Mouse (Mus musculus) myocyte (in vitro differentiated cells): ENCODE measurements around the gene Taf1b. TPM values are rescaled to one million over a fixed set of nuclear protein-coding genes. Genes with fewer than 3 reads are reported as not detected.
"Not testable (repeated sequence)": the region's sequence is repeated elsewhere in the genome, so short reads cannot be mapped to it uniquely, and the experiment has no call there.

Experiments used
- H3K27me3 ChIP-seq: one replicate; pipeline ENCODE4 v1.6.1; 2011; ENCODE audit not compliant: control insufficient read depth, insufficient read depth, insufficient read length
- H3K36me3 ChIP-seq: one replicate; pipeline ENCODE4 v1.6.1; 2011; ENCODE audit not compliant: control insufficient read depth, insufficient read depth
- H3K4me2 ChIP-seq: one replicate; pipeline ENCODE4 v1.6.1; 2011; ENCODE audit warnings: low read depth, control low read depth
- H3K4me3 ChIP-seq: one replicate; pipeline ENCODE4 v1.5.1; 2011; ENCODE audit warnings: mild to moderate bottlenecking, control low read depth, moderate library complexity
- H3K79me2 ChIP-seq: one replicate; pipeline ENCODE4 v1.6.1; 2011; ENCODE audit not compliant: control insufficient read depth, insufficient read depth
- H3ac ChIP-seq: one replicate; pipeline ENCODE4 v1.6.1; 2011; ENCODE audit not compliant: control insufficient read depth, insufficient read length
- CEBPB ChIP-seq: IDR thresholded peaks from 2 replicates; pipeline ENCODE4 v1.6.1; 2011; ENCODE audit warnings: mild to moderate bottlenecking, moderate library complexity; ENCODE audit not compliant: poor library complexity, insufficient read depth, severe bottlenecking
- E2F4 ChIP-seq: IDR thresholded peaks from one replicate; pipeline ENCODE4 v1.6.1; 2011; ENCODE audit warnings: mild to moderate bottlenecking, control low read depth, moderate library complexity; ENCODE audit not compliant: insufficient read depth
- MAX ChIP-seq: IDR thresholded peaks from one replicate; pipeline ENCODE4 v1.6.1; 2011; ENCODE audit warnings: low read depth, mild to moderate bottlenecking, control low read depth
- MYOD1 ChIP-seq, 3 experiments: IDR thresholded peaks; one replicate each; pipeline ENCODE4 v1.6.1; 2011; ENCODE audit warnings: control low read depth in 2 of 3, low read depth in 2 of 3, mild to moderate bottlenecking in 2 of 3, moderate library complexity in 1 of 3; ENCODE audit not compliant: insufficient read length in 2 of 3, control insufficient read depth in 1 of 3
- MYOG ChIP-seq, 3 experiments: IDR thresholded peaks; one replicate each; pipeline ENCODE4 v1.6.1; 2011; ENCODE audit warnings: control low read depth in 2 of 3, low read depth in 2 of 3, mild to moderate bottlenecking in 2 of 3; ENCODE audit not compliant: insufficient read length in 2 of 3, control insufficient read depth in 1 of 3, insufficient read depth in 1 of 3
- POLR2A ChIP-seq: IDR thresholded peaks from one replicate; pipeline ENCODE4 v1.6.1; 2011; ENCODE audit warnings: low read depth, mild to moderate bottlenecking, control low read depth, moderate library complexity; ENCODE audit not compliant: insufficient read length
- POLR2AphosphoS2 ChIP-seq: IDR thresholded peaks from one replicate; pipeline ENCODE4 v1.6.1; 2011; ENCODE audit warnings: low read depth, control low read depth; ENCODE audit not compliant: insufficient read length
- REST ChIP-seq: IDR thresholded peaks from one replicate; pipeline ENCODE4 v1.6.1; 2011; ENCODE audit warnings: mild to moderate bottlenecking, control low read depth, moderate library complexity; ENCODE audit not compliant: insufficient read depth, insufficient read length
- SRF ChIP-seq: IDR thresholded peaks from one replicate; pipeline ENCODE4 v1.6.1; 2011; ENCODE audit warnings: low read depth; ENCODE audit not compliant: control insufficient read depth, insufficient read length
- TCF12 ChIP-seq: IDR thresholded peaks from one replicate; pipeline ENCODE4 v1.6.1; 2011; ENCODE audit warnings: mild to moderate bottlenecking, control low read depth; ENCODE audit not compliant: poor library complexity, insufficient read depth, severe bottlenecking
- TCF3 ChIP-seq: IDR thresholded peaks from one replicate; pipeline ENCODE4 v1.6.1; 2011; ENCODE audit warnings: low read depth, control low read depth; ENCODE audit not compliant: insufficient read length
- USF1 ChIP-seq: IDR thresholded peaks from one replicate; pipeline ENCODE4 v1.6.1; 2011; ENCODE audit warnings: low read depth, mild to moderate bottlenecking, control low read depth, moderate library complexity
- polyA plus RNA-seq: library from polyadenylated mRNA; unstranded; fragments of >200 nt; fragmentation: generic; extraction: Trizol; gene quantifications from one replicate; pipeline ENCODE4 v1.2.1, GENCODE M21; 2012; ENCODE audit warnings: missing spikeins

Gene Taf1b
- polyA plus RNA-seq, 1 experiment, result 15.1 TPM

- no peak overlapping the region for H3K4me3 ChIP-seq
- H3K27me3 ChIP-seq, result peaks cover 6% of the 10 kb centered on the region
- H3K36me3 ChIP-seq, result no peaks in the 10 kb centered on the region
- no peak overlapping the region for H3K4me2 ChIP-seq
- H3ac ChIP-seq, result no peak overlapping the region
- TF ChIP-seq TCF12 (no peak), TCF3 (no peak), REST (no peak), MYOD1 (IDR thresholded peaks at IDR 0.05; ENCODE audit: control insufficient read depth in 1 of 3, insufficient read length in 2 of 3, low read depth in 2 of 3) (no peak), USF1 (no peak), POLR2A (no peak), POLR2AphosphoS2 (no peak)
- H3K79me2 ChIP-seq, result no peaks in the 10 kb centered on the region
These were observed 24.9 kb upstream of the Taf1b start for GRCm38 (mm10) chr12:24473221-24473620.

- H3K4me2 ChIP-seq, result no peak overlapping the region
- no peaks in the 10 kb centered on the region for H3K27me3 ChIP-seq
- H3K36me3 ChIP-seq, result no peaks in the 10 kb centered on the region
- no peaks in the 10 kb centered on the region for H3K79me2 ChIP-seq
- H3K4me3 ChIP-seq, result no peak overlapping the region
- H3ac ChIP-seq, result no peak overlapping the region
- TF ChIP-seq POLR2A (no peak), REST (no peak), TCF3 (no peak)
These were observed 13.2 kb upstream of the Taf1b start for GRCm38 (mm10) chr12:24484930-24485329.

GRCm38 (mm10) chr12:24486882-24487281, 11.3 kb upstream of the Taf1b start:
- H3ac ChIP-seq, result no peak overlapping the region
- no peak overlapping the region for H3K4me3 ChIP-seq
- no peaks in the 10 kb centered on the region for H3K27me3 ChIP-seq
- H3K79me2 ChIP-seq, result no peaks in the 10 kb centered on the region
- H3K4me2 ChIP-seq, result no peak overlapping the region
- no peaks in the 10 kb centered on the region for H3K36me3 ChIP-seq
- TF ChIP-seq REST, result no peak
- TF ChIP-seq MYOD1 (IDR thresholded peaks at IDR 0.05; ENCODE audit: control insufficient read depth in 1 of 3, insufficient read length in 2 of 3, low read depth in 2 of 3), result no peak
- TF ChIP-seq MAX, result no peak
- no peak for TF ChIP-seq TCF12
- no peak for TF ChIP-seq CEBPB
- TF ChIP-seq E2F4, result no peak
- no peak for TF ChIP-seq SRF
- TF ChIP-seq USF1, result no peak
- no peak for TF ChIP-seq TCF3
- TF ChIP-seq POLR2A, result no peak
- TF ChIP-seq MYOG (IDR thresholded peaks at IDR 0.05; ENCODE audit: control insufficient read depth in 1 of 3, insufficient read depth in 1 of 3, insufficient read length in 2 of 3, low read depth in 2 of 3), result no peak
- TF ChIP-seq POLR2AphosphoS2, result no peak

- not testable (repeated sequence) for H3K36me3 ChIP-seq, H3K79me2 ChIP-seq
These were observed 5.7 kb upstream of the Taf1b start for GRCm38 (mm10) chr12:24492507-24492906.

GRCm38 (mm10) chr12:24493011-24493410, 5.1 kb upstream of the Taf1b start:
- Histone ChIP-seq H3K4me3 (no peak overlapping the region), H3K27me3 (no peaks in the 10 kb centered on the region), H3K36me3 (no peaks in the 10 kb centered on the region), H3ac (no peak overlapping the region), H3K79me2 (no peaks in the 10 kb centered on the region), H3K4me2 (no peak overlapping the region)
- TF ChIP-seq SRF (no peak), TCF3 (no peak), POLR2AphosphoS2 (no peak), E2F4 (no peak), POLR2A (no peak), MYOD1 (IDR thresholded peaks at IDR 0.05; ENCODE audit: control insufficient read depth in 1 of 3, insufficient read length in 2 of 3, low read depth in 2 of 3) (no peak), CEBPB (no peak), MAX (no peak), TCF12 (no peak)

More at GRCm38 (mm10) chr12:24492507-24492906, 5.7 kb upstream of the Taf1b start:
- not testable (repeated sequence) for H3K27me3 ChIP-seq, H3K4me3 ChIP-seq, H3K4me2 ChIP-seq, H3ac ChIP-seq

GRCm38 (mm10) chr12:24493412-24493811, 4.7 kb upstream of the Taf1b start:
- no peaks in the 10 kb centered on the region for H3K27me3 ChIP-seq
- H3ac ChIP-seq, result no peak overlapping the region
- no peak overlapping the region for H3K4me3 ChIP-seq
- no peaks in the 10 kb centered on the region for H3K79me2 ChIP-seq
- no peak overlapping the region for H3K4me2 ChIP-seq
- H3K36me3 ChIP-seq, result no peaks in the 10 kb centered on the region
- TF ChIP-seq SRF, result no peak
- no peak for TF ChIP-seq MYOG (IDR thresholded peaks at IDR 0.05; ENCODE audit: control insufficient read depth in 1 of 3, insufficient read depth in 1 of 3, insufficient read length in 2 of 3, low read depth in 2 of 3)
- no peak for TF ChIP-seq USF1
- TF ChIP-seq MAX, result no peak
- TF ChIP-seq MYOD1 (IDR thresholded peaks at IDR 0.05; ENCODE audit: control insufficient read depth in 1 of 3, insufficient read length in 2 of 3, low read depth in 2 of 3), result no peak
- TF ChIP-seq CEBPB, result no peak
- TF ChIP-seq POLR2AphosphoS2, result no peak
- no peak for TF ChIP-seq TCF3

- not testable (repeated sequence) for H3K4me3 ChIP-seq, H3ac ChIP-seq, H3K36me3 ChIP-seq, H3K27me3 ChIP-seq, H3K4me2 ChIP-seq, H3K79me2 ChIP-seq
These were observed 3.4 kb upstream of the Taf1b start for GRCm38 (mm10) chr12:24494791-24495190.

GRCm38 (mm10) chr12:24498841-24499485, 804 bp downstream of the Taf1b start:
- H3K4me3 ChIP-seq, result peak overlapping the region; percentile 30
- H3ac ChIP-seq, result peak overlapping the region; percentile 19
- not testable (repeated sequence) for H3K36me3 ChIP-seq, H3K79me2 ChIP-seq, H3K27me3 ChIP-seq
- H3K4me2 ChIP-seq, result peak overlapping the region; percentile 34
